Mouse (Mus musculus) layer of hippocampus, postnatal 36 days (tissue): ENCODE data around the gene Crebzf. TPM values are rescaled to one million over a fixed set of nuclear protein-coding genes. Genes with fewer than 3 reads are reported as not detected.

Source experiments
- DNase-seq, 2 experiments: peaks; one replicate each; pipeline ENCODE4 v3.0.0; 2022
- total RNA-seq, 2 experiments: library from RNA; stranded (reverse); gene quantifications; 2 replicates each; pipeline ENCODE4 v1.2.3; 2021

Gene Crebzf
- 10 to 100 TPM; 89.8 to 90.9 TPM for total RNA-seq

- DNase-seq, result peak; percentile 92 to 93
Measured at GRCm38 (mm10) chr7:90442518-90443080, at the start of gene Crebzf. Gene Crebzf, plus strand, starts transcription at chr7:90442729.

DNA sequence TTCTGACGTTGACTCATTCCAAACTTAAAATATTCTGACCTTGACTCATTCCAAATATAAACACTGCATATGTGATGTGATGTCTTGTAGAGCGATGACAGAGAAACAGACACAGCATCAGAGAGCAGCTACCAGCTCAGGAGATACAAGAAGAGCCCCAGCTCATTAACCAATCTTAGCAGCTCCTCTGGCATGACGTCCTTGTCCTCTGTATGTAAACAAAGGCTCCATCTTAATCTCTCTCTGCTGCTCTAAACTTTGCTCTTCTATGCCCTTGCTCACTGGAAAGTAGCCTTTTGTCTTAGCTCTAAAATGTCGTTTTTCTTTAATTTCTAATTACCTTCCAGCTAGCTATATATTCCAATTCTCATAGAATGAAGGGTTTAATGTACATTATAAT, 47.5 kb upstream of the Crebzf start:
- DNase-seq, result no peak

DNA sequence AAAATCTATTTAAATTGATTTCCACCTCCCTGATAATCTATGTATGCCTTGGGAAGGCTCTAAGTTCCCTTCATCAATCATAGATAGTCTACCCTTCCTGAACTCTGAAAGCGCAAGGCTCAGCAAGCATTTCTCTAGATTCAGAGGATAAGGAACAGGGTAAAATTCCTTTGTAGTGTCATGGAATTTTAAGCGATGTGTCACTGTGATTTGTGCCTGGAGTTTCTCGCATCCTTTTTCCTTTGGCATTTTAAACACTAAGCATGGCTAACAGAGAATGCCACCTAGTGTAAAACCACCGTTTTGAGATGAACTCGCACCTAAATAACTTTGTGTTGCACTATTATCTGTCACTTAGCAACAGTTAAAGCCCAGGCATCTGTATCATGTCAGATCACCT, 46.6 kb upstream of the Crebzf start:
- DNase-seq, result no peak

GRCm38 (mm10) chr7:90409934-90410333, 32.6 kb upstream of the Crebzf start:
- peak; percentile 16 to 46 for DNase-seq

DNA sequence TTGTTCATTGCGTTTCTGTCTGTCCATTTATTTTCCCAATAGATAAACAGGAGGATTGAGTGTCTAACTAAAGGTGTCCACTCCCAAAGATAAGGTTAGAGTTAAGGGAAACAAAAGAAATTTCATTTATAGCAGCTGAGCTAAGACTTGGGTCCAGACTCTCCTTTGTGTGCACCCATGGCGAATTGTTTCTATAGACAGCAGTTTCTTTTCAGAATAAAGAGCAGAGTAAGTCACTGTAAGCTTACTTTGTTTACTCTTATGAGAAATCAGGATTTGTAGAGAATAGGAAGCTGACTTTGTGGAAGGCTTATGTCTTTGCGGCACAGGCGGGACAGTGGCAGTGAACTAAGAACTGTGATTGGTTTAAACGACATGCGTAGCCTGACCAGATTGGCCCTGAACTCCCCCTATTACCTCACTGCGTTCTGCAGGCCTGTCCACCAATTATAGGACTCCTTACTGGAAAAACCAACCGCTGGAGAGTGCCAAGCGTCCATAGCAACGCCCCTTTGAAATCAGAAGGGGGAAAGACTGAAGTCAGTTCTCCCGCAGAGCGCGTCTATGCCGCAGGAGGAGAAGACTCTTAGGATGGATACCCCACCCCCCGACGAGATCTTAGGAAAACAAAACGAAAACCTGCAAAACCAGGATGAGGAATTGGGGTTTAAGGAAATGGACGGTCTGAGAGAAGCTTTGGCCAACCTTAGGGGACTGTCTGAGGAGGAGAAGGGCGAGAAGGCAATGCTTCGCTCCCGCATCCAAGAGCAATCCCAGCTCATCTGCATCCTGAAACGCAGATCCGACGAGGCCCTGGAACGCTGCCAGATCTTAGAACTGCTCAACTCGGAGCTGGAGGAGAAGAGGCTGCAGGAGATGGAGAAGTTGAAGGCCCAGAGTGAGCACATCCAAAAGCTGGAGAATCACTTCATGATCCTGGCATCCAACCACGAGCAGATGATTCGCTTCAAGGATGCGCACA, 16.2 kb upstream of the Crebzf start, which contains the start of gene Ccdc89:
Gene Ccdc89 (plus strand): TSS at position 558 of the 982 bp plus-strand sequence.
- peak; percentile 73 to 76 for DNase-seq

- DNase-seq, result no peak
Measured at GRCm38 (mm10) chr7:90427006-90427405, 15.5 kb upstream of the Crebzf start.

GRCm38 (mm10) chr7:90432221-90432620, 10.3 kb upstream of the Crebzf start:
- DNase-seq, result no peak

DNA sequence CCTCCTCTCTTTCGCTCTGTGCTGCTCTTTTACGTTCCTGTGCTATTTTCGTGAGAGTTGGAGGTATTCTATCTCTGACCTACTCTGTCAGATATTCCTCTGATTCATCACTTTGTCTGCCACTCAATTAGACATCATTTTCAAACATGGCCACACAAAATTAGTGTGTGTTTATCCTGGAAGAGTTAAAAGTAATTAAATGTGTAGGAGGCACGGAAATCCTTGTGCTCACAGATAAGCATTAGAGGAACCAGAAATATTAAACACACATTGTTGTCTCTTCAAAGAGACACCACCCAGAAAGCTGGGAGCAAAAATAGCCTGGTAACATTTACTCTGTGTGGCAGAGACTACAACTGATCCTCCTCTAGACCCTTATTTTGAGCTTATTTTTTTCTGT, 2.5 kb upstream of the Crebzf start:
- DNase-seq, result no peak

DNA sequence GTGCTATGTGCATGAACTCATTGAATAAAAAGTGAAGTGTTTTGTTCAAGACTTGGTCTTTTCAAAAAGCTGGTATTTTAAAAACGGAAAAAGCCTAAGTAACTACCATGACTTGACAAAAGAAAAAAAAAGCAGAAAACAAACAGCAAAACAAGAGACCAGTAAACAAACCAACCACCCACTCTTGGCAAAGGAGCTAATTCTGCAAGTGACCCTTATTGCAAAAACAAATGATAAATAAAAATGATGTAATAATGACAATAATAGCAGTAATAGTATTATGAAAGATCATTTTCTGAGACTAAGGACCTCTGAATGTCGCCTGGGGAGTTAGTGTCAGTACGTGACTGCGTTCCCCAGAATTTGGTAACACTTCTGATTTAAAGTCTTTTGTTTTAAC, 459 bp upstream of the Crebzf start:
- DNase-seq, result no peak

- DNase-seq, result peak; percentile 67 to 76
Measured at GRCm38 (mm10) chr7:90443101-90444091, 867 bp downstream of the Crebzf start.

- no peak for DNase-seq
Measured at GRCm38 (mm10) chr7:90444206-90444605, 1.7 kb downstream of the Crebzf start.

DNA sequence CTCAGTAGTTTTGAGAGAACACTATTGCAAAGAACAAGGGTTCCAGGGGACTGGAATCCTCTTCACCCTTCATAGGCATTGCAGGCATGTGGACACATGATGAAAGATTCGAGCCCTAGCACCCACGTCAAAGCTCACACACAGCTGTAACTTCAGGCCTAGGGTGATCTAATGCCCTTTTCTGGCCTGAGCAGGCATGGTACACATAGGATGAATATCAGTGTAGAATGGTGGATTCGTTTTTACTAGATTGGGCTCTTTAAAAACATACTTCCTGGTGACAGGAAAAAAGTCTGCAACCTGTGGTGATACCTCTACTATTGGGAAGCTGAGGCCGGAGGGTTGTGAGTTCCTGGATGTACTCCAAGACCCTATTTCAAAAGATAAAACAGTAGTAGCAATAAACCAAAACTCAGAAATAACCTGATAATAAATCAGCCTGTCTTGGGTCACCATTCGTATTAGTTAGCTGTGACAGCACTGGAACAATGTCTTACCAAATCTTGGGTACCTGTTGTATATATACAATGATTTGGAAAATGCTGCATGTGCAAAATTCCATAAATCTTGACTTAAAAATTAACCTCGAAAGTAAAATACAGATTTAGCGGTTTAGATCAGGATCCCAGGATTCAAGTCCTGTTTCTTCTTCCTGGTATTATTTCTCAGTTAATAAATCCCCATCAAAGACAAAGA, 13.8 kb downstream of the Crebzf start:
- no peak for DNase-seq

- peak; percentile 79 to 85 for DNase-seq
Measured at GRCm38 (mm10) chr7:90456845-90457468, 14.4 kb downstream of the Crebzf start, which contains the start of gene Tmem126a. Gene Tmem126a, minus strand, starts transcription at chr7:90457229.

DNA sequence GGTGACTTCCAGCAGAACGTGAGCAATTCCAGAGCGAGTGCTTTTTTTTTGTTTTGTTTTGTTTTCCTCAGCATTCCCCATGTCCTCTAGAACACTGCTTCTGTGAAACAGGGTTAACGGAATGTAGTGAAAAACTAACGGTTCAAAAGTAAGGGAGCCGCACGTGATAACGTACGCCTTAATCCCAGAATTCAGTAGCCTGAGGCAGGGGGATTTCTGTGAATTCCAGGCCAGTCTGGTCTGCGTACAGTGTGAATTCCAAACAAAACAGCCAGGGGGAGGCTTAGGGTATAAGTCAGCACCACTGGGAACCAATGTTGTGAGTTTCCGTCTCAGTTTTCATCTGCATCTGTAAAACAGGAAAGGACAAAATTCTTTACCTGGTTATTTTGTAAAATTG, 15.0 kb downstream of the Crebzf start:
- DNase-seq, result no peak

DNA sequence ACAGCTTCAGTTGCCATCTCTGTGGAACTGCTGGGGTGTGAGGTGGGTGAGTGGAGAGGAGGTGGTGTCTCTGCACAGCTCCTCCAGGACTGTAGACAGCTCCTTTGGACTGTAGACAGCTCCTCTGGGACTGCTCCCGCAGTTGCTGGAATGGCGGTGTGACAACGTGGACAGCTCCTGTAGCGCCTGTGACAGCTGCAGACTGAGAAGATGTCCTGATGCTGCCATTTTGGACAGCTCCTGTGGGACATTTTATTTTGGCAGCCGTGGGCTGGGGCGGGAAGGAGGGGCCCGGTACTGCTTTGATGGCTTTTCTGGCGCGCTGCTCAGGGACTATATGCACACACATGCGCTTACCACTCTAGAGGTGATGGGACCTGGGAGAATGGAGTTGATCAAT, 17.8 kb downstream of the Crebzf start:
- no peak for DNase-seq

DNA sequence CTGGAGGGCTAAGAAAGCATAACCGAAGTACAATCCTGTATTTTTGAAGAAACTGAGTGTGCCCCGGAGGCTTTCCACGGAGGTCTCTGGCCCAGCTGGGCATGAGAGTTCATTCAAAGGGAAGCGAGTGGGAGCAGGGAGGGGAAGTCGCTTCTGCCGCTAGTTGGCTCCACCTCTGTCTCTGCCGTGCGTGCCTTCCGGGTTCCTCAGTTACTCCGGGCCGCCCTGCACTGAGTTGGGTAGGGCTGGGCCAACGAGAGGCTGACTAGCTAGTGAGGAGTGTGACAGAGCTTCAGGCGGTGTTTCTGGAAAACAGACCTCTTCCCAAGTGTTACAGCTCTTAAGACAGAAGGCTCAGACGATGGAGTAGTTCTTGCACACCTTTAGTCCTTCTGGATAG, 18.4 kb downstream of the Crebzf start:
- no peak for DNase-seq

GRCm38 (mm10) chr7:90461441-90461840, 18.9 kb downstream of the Crebzf start:
- no peak for DNase-seq

DNA sequence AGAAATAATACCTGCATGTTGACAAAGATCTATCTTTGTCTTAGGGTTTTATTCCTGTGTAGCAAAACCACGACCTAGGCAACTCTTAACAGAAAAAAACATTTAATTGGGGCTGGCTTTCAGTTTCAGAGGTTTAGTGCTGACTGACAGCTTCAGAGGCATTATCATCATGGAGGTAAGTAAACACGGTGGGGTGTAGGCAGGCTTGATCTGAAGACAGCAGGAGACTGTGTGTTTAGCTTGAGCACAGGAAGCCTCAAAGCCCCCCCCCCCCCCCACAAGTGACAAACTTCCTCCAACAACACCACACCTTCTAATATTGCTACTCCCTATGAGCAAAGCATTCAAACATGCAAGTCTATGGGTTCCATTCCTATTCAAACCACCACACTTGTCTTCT, 31.0 kb downstream of the Crebzf start:
- no peak for DNase-seq

GRCm38 (mm10) chr7:90475793-90476312, 33.3 kb downstream of the Crebzf start, which contains the start of gene Tmem126b:
Gene Tmem126b, minus strand, starts transcription at chr7:90476001.
- DNase-seq, result peak; percentile 99

- peak in 1 of 2 experiments; percentile 56 for DNase-seq
Measured at GRCm38 (mm10) chr7:90476313-90477245, 34.0 kb downstream of the Crebzf start, which contains the start of gene Dlg2. Gene Dlg2, plus strand, starts transcription at chr7:90476672.
